Mouse (Mus musculus): ENCODE measurements around the gene Lrig1.
"Not testable (repeated sequence)": the region's sequence is repeated elsewhere in the genome, so short reads cannot be mapped to it uniquely, and the experiment has no call there.

- not testable (repeated sequence) for TF ChIP-seq ZC3H11A (IDR thresholded peaks at IDR 0.05; ENCODE audit: borderline replicate concordance, low read depth, low read length); ZNF384 (IDR thresholded peaks at IDR 0.05; ENCODE audit: low read depth, low read length); CHD2 (IDR thresholded peaks at IDR 0.05; ENCODE audit: low read depth, low read length); HCFC1 (IDR thresholded peaks at IDR 0.05; ENCODE audit: borderline replicate concordance, insufficient read depth, low read length)
These were observed 141.4 kb downstream of the Lrig1 start for GRCm38 (mm10) chr6:94558603-94559002.

All from ES-E14 (cell line).